Mouse (Mus musculus) heart, postnatal 0 days (tissue): ENCODE data around the gene Fgfr2. TPM values are rescaled to one million over a fixed set of nuclear protein-coding genes. Genes with fewer than 3 reads are reported as not detected.

ENCODE experiments used
- ATAC-seq: fragments of 200-750 bp; cut with Nextera tagmentation; 2 replicates; pipeline ENCODE4 v1.8.0; 2017; ENCODE audit warnings: low read depth, moderate number of reproducible peaks, moderate library complexity; ENCODE audit not compliant: insufficient read depth
- DNase-seq: peaks from one replicate; pipeline ENCODE4 v3.0.0-alpha.2; 2016; ENCODE audit warnings: low spot score
- H3K27ac ChIP-seq: fragments of 300-500 bp; sonication (generic); 2 replicates; pipeline ENCODE4 v1.5.1; 2014; ENCODE audit warnings: low read depth, mild to moderate bottlenecking
- H3K27me3 ChIP-seq: fragments of 300-500 bp; sonication (generic); 2 replicates; pipeline ENCODE4 v1.6.1; 2014; ENCODE audit warnings: low read length, mixed read lengths; ENCODE audit not compliant: control insufficient read depth, insufficient read depth
- H3K36me3 ChIP-seq: fragments of 300-500 bp; sonication (generic); replicated peaks from 2 replicates; pipeline ENCODE4 v1.6.1; 2014; ENCODE audit warnings: low read length, mixed read lengths; ENCODE audit not compliant: control insufficient read depth, insufficient read depth
- H3K4me1 ChIP-seq: fragments of 300-500 bp; sonication (generic); 2 replicates; pipeline ENCODE4 v1.6.1; 2014; ENCODE audit warnings: antibody characterized with exemption; ENCODE audit not compliant: control insufficient read depth, insufficient read depth
- H3K4me2 ChIP-seq: fragments of 300-500 bp; sonication (generic); 2 replicates; pipeline ENCODE4 v1.6.1; 2014; ENCODE audit warnings: low read depth, mild to moderate bottlenecking, low read length, moderate library complexity
- H3K4me3 ChIP-seq: fragments of 300-500 bp; sonication (generic); 2 replicates; pipeline ENCODE4 v1.5.1; 2014; ENCODE audit warnings: low read depth, low read length
- H3K9ac ChIP-seq: fragments of 300-500 bp; sonication (generic); replicated peaks from 2 replicates; pipeline ENCODE4 v1.6.1; 2014; ENCODE audit warnings: low read depth, low read length, mixed read lengths
- H3K9me3 ChIP-seq: fragments of 300-500 bp; sonication (generic); replicated peaks from 2 replicates; pipeline ENCODE4 v1.6.1; 2016; ENCODE audit warnings: low read length; ENCODE audit not compliant: control insufficient read depth
- CTCF ChIP-seq: IDR thresholded peaks from 2 replicates; pipeline ENCODE4 v1.5.1; 2016; ENCODE audit warnings: antibody characterized with exemption, control low read depth, low read depth
- EP300 ChIP-seq: IDR thresholded peaks from 2 replicates; pipeline ENCODE4 v1.6.1; 2016; ENCODE audit warnings: antibody characterized with exemption, low read depth
- WGBS: fragments of 180-500 bp; shearing (Covaris S2); extraction: QIAGEN DNeasy Blood & Tissue Kit; methylation state at CpG from one replicate; pipeline ENCODE4 v1.1.7; 2014; 5-methylcytosine and 5-hydroxymethylcytosine counted together
- polyA plus RNA-seq: library from polyadenylated mRNA; unstranded; fragments of >200 nt; fragmentation: Nextera tagmentation; extraction: Ambion mirVana; gene quantifications from 2 replicates; pipeline ENCODE4 v1.2.1, GENCODE M21; 2015
- total RNA-seq: library from RNA; depleted of rRNA; stranded (reverse); fragments of >200 nt; gene quantifications from 2 replicates; pipeline ENCODE4 v1.2.3, GENCODE M21; 2014; ENCODE audit warnings: low replicate concordance

Gene Fgfr2
- total and polyA plus RNA-seq, 2 experiments from 2014 or later, result 3.8 to 11.5 TPM

- H3K9ac ChIP-seq, result no peak overlapping the region
- H3K27ac ChIP-seq, result no peak overlapping the region
- no peak for DNase-seq
- H3K27me3 ChIP-seq, result no peaks in the 10 kb centered on the region; the same call in 1 of the 2 replicates
- no peak overlapping the region for H3K4me3 ChIP-seq
- no peak overlapping the region for H3K4me2 ChIP-seq
- no peaks in the 10 kb centered on the region for H3K36me3 ChIP-seq
- no peaks in the 10 kb centered on the region for H3K4me1 ChIP-seq
- 77% methylated on average over 3 of the region's 3 CpGs for WGBS
- no peaks in the 10 kb centered on the region for H3K9me3 ChIP-seq
- no peak for ATAC-seq
- TF ChIP-seq CTCF, result no peak
- no peak for TF ChIP-seq EP300
Observed at GRCm38 (mm10) chr7:132547126-132547525, 576.0 kb downstream of the Fgfr2 start.

GRCm38 (mm10) chr7:132542427-132542826, 580.7 kb downstream of the Fgfr2 start:
- H3K9ac ChIP-seq, result no peak overlapping the region
- no peak for ATAC-seq
- H3K36me3 ChIP-seq, result no peaks in the 10 kb centered on the region
- TF ChIP-seq CTCF, result no peak
- no peak for DNase-seq
- H3K9me3 ChIP-seq, result no peaks in the 10 kb centered on the region
- H3K4me1 ChIP-seq, result no peaks in the 10 kb centered on the region
- 68% methylated on average over 4 of the region's 4 CpGs for WGBS
- no peaks in the 10 kb centered on the region; the same call in 1 of the 2 replicates for H3K27me3 ChIP-seq
- no peak overlapping the region for H3K4me3 ChIP-seq
- no peak overlapping the region for H3K27ac ChIP-seq
- H3K4me2 ChIP-seq, result no peak overlapping the region

- ATAC-seq, result no peak
- TF ChIP-seq CTCF (no peak), EP300 (no peak)
- 57% methylated on average over 3 of the region's 3 CpGs for WGBS
- Histone ChIP-seq H3K4me1 (no peaks in the 10 kb centered on the region), H3K4me3 (no peak overlapping the region), H3K27ac (no peak overlapping the region), H3K9me3 (no peaks in the 10 kb centered on the region), H3K4me2 (no peak overlapping the region), H3K9ac (no peak overlapping the region), H3K27me3 (no peaks in the 10 kb centered on the region; the same call in 1 of the 2 replicates), H3K36me3 (no peaks in the 10 kb centered on the region)
- DNase-seq, result no peak
Observed at GRCm38 (mm10) chr7:132541566-132541965, 581.6 kb downstream of the Fgfr2 start.

GRCm38 (mm10) chr7:132540597-132540996, 582.6 kb downstream of the Fgfr2 start:
- H3K4me1 ChIP-seq, result no peaks in the 10 kb centered on the region
- no peak overlapping the region for H3K27ac ChIP-seq
- no peaks in the 10 kb centered on the region for H3K9me3 ChIP-seq
- no peak overlapping the region for H3K9ac ChIP-seq
- no peak overlapping the region for H3K4me2 ChIP-seq
- H3K36me3 ChIP-seq, result no peaks in the 10 kb centered on the region
- ATAC-seq (no peak), DNase-seq (no peak)
- no peak overlapping the region for H3K4me3 ChIP-seq
- WGBS, result 70% methylated on average over 4 of the region's 4 CpGs
- TF ChIP-seq EP300 (no peak), CTCF (no peak)
- no peaks in the 10 kb centered on the region for H3K27me3 ChIP-seq

GRCm38 (mm10) chr7:132529206-132529605, 593.9 kb downstream of the Fgfr2 start:
- Histone ChIP-seq H3K9ac (no peak overlapping the region), H3K4me2 (no peak overlapping the region), H3K4me1 (no peaks in the 10 kb centered on the region), H3K27ac (no peak overlapping the region), H3K4me3 (no peak overlapping the region), H3K9me3 (no peaks in the 10 kb centered on the region), H3K27me3 (no peaks in the 10 kb centered on the region), H3K36me3 (no peaks in the 10 kb centered on the region)
- DNase-seq, result no peak
- WGBS, result 68% methylated on average over 3 of the region's 3 CpGs
- no peak for ATAC-seq
- TF ChIP-seq CTCF (no peak), EP300 (no peak)

GRCm38 (mm10) chr7:132513419-132513982, 609.6 kb downstream of the Fgfr2 start:
- Histone ChIP-seq H3K4me1 (no peaks in the 10 kb centered on the region), H3K9ac (no peak overlapping the region), H3K4me3 (no peak overlapping the region), H3K9me3 (no peaks in the 10 kb centered on the region), H3K27me3 (no peaks in the 10 kb centered on the region), H3K36me3 (no peaks in the 10 kb centered on the region), H3K27ac (no peak overlapping the region), H3K4me2 (no peak overlapping the region)
- TF ChIP-seq CTCF (no peak), EP300 (no peak)
- DNase-seq (no peak), ATAC-seq (no peak)
- WGBS, result 59% methylated on average over 7 of the region's 7 CpGs
